In genomic region chr5:149343610-149344527, GRCm38 (mm10) we compare ENCODE assay signal across 7 mouse cellular contexts.
"Had no signal": no experiment of that assay in that cellular context is flagged by ENCODE, and none has a peak within 500 bp of the region (broad histone marks: within the 10 kb centered on the region; RNA-seq: fewer than 3 reads in every experiment).

No protein-coding gene starts in this region.

- DNase-seq: kidney, postnatal 14 days; lung, adult 2 months; lung, postnatal 36 days; midbrain, embryonic 14.5 days; thymus, adult 2 months; thymus, postnatal 25 days had no signal

- ATAC-seq: lung, postnatal 0 days had no signal
